Mouse (Mus musculus) small intestine, adult 2 months (tissue): ENCODE results near the gene Tns1. TPM values are rescaled to one million over a fixed set of nuclear protein-coding genes. Genes with fewer than 3 reads are reported as not detected.
"Not testable (repeated sequence)": the region's sequence is repeated elsewhere in the genome, so short reads cannot be mapped to it uniquely, and the experiment has no call there.

Experiments
- H3K27ac ChIP-seq: fragments of 200-500 bp; 2 replicates; pipeline ENCODE4 v1.5.1; 2012; ENCODE audit warnings: low read depth, low read length, control low read depth, inconsistent platforms; ENCODE audit not compliant: insufficient read depth
- H3K27me3 ChIP-seq: fragments of 200-500 bp; 2 replicates; pipeline ENCODE4 v1.6.1; 2012; ENCODE audit warnings: mild to moderate bottlenecking, moderate library complexity, low read length, inconsistent platforms; ENCODE audit not compliant: control insufficient read depth, insufficient read depth
- H3K36me3 ChIP-seq: fragments of 200-500 bp; 2 replicates; pipeline ENCODE4 v1.6.1; 2012; ENCODE audit warnings: mild to moderate bottlenecking, low read length, control low read depth, inconsistent platforms; ENCODE audit not compliant: control insufficient read depth, insufficient read depth
- H3K4me1 ChIP-seq: fragments of 200-500 bp; 2 replicates; pipeline ENCODE4 v1.6.1; 2012; ENCODE audit warnings: low read length, inconsistent platforms, mixed read lengths; ENCODE audit not compliant: control insufficient read depth, insufficient read depth, insufficient read length
- H3K4me3 ChIP-seq: fragments of 200-500 bp; 2 replicates; pipeline ENCODE4 v1.5.1; 2012; ENCODE audit warnings: low read depth, mild to moderate bottlenecking, control low read depth, inconsistent platforms, low read length, moderate library complexity
- CTCF ChIP-seq: fragments of 200-500 bp; IDR thresholded peaks from 2 replicates; pipeline ENCODE4 v1.5.1; 2012; ENCODE audit warnings: low read depth, mild to moderate bottlenecking, control low read depth, inconsistent platforms, low read length, moderate library complexity, mixed read lengths; ENCODE audit not compliant: insufficient replicate concordance, insufficient read length; ENCODE audit errors: extremely low read depth
- POLR2A ChIP-seq: fragments of 200-500 bp; IDR thresholded peaks from 2 replicates; pipeline ENCODE4 v1.6.1; 2012; ENCODE audit warnings: low read depth, mild to moderate bottlenecking, control low read depth, inconsistent platforms, low read length, moderate library complexity
- WGBS: fragments of 180-500 bp; shearing (Covaris S2); methylation state at CpG from one replicate; pipeline ENCODE4 v1.1.7; 2018; 5-methylcytosine and 5-hydroxymethylcytosine counted together
- polyA plus RNA-seq: library from polyadenylated mRNA; depleted of rRNA; stranded (reverse); fragments of >200 nt; gene quantifications from 2 replicates; pipeline ENCODE4 v1.2.3, GENCODE M21; 2012

The Tns1 gene
- polyA plus RNA-seq, 1 experiment, result 79.6 TPM

GRCm38 (mm10) chr1:73906376-73906775, 217.9 kb downstream of the Tns1 start:
- WGBS, result 51% methylated on average over 6 of the region's 6 CpGs
- Histone ChIP-seq H3K27me3 (no peaks in the 10 kb centered on the region), H3K36me3 (no peaks in the 10 kb centered on the region), H3K4me1 (no peaks in the 10 kb centered on the region), H3K4me3 (no peak overlapping the region), H3K27ac (no peak overlapping the region)
- TF ChIP-seq CTCF (no peak), POLR2A (no peak)

- Histone ChIP-seq H3K27me3 (no peaks in the 10 kb centered on the region), H3K4me1 (no peaks in the 10 kb centered on the region), H3K27ac (no peak overlapping the region), H3K36me3 (no peaks in the 10 kb centered on the region), H3K4me3 (no peak overlapping the region)
- WGBS, result 63% methylated on average over 5 of the region's 5 CpGs
- TF ChIP-seq CTCF (no peak), POLR2A (no peak)
Observed at GRCm38 (mm10) chr1:73905811-73906190, 218.4 kb downstream of the Tns1 start.

GRCm38 (mm10) chr1:73905111-73905810, 219.0 kb downstream of the Tns1 start:
- WGBS, result 45% methylated on average over 10 of the region's 10 CpGs
- no peak for TF ChIP-seq CTCF
- no peak for TF ChIP-seq POLR2A
- Histone ChIP-seq H3K4me3 (no peak overlapping the region), H3K36me3 (no peaks in the 10 kb centered on the region), H3K27me3 (no peaks in the 10 kb centered on the region), H3K4me1 (no peaks in the 10 kb centered on the region), H3K27ac (no peak overlapping the region)

- TF ChIP-seq POLR2A (no peak), CTCF (no peak)
- Histone ChIP-seq H3K27me3 (no peaks in the 10 kb centered on the region), H3K4me3 (no peak overlapping the region), H3K27ac (no peak overlapping the region), H3K36me3 (no peaks in the 10 kb centered on the region), H3K4me1 (no peaks in the 10 kb centered on the region)
- WGBS, result 90% methylated on average over 8 of the region's 8 CpGs
Observed at GRCm38 (mm10) chr1:73904641-73905040, 219.6 kb downstream of the Tns1 start.

GRCm38 (mm10) chr1:73903035-73903434, 221.2 kb downstream of the Tns1 start:
- no peaks in the 10 kb centered on the region for H3K27me3 ChIP-seq

GRCm38 (mm10) chr1:73902171-73902991, 221.9 kb downstream of the Tns1 start:
- no peak for TF ChIP-seq POLR2A
- peak; percentile 43; the same call in 1 of the 2 replicates for TF ChIP-seq CTCF
- Histone ChIP-seq H3K4me3 (no peak overlapping the region), H3K27ac (no peak overlapping the region), H3K27me3 (no peaks in the 10 kb centered on the region), H3K36me3 (no peaks in the 10 kb centered on the region), H3K4me1 (no peaks in the 10 kb centered on the region)
- WGBS, result 22% methylated on average over 16 of the region's 16 CpGs

More at GRCm38 (mm10) chr1:73903035-73903434, 221.2 kb downstream of the Tns1 start:
- no peak overlapping the region for H3K4me3 ChIP-seq
- WGBS, result 80% methylated on average over 5 of the region's 5 CpGs
- H3K27ac ChIP-seq, result no peak overlapping the region
- TF ChIP-seq POLR2A (no peak), CTCF (no peak)
- H3K4me1 ChIP-seq, result no peaks in the 10 kb centered on the region
- no peaks in the 10 kb centered on the region for H3K36me3 ChIP-seq

- H3K4me3 ChIP-seq, result no peak overlapping the region
- peak; percentile 25; the same call in 1 of the 2 replicates for TF ChIP-seq POLR2A
- TF ChIP-seq CTCF, result peak; percentile 86; the same call in 1 of the 2 replicates
- WGBS, result 9% methylated on average over 3 of the region's 3 CpGs
- no peaks in the 10 kb centered on the region for H3K36me3 ChIP-seq
- H3K4me1 ChIP-seq, result no peaks in the 10 kb centered on the region
- no peak overlapping the region for H3K27ac ChIP-seq
- no peaks in the 10 kb centered on the region for H3K27me3 ChIP-seq
Observed at GRCm38 (mm10) chr1:73901496-73901899, 222.8 kb downstream of the Tns1 start.

- not testable (repeated sequence) for H3K36me3 ChIP-seq, H3K4me1 ChIP-seq, H3K27ac ChIP-seq, H3K4me3 ChIP-seq, H3K27me3 ChIP-seq
- 93% methylated on average over 6 of the region's 6 CpGs for WGBS
Observed at GRCm38 (mm10) chr1:73895451-73895850, 228.8 kb downstream of the Tns1 start.
